Mouse (Mus musculus): ENCODE results near the gene Tubb2b. TPM values are rescaled to one million over a fixed set of nuclear protein-coding genes. Genes with fewer than 3 reads are reported as not detected.

Gene Tubb2b
- 16.3 and 19.8 TPM in 2 replicates for polyA plus RNA-seq (2012; rRNA removed)

DNA sequence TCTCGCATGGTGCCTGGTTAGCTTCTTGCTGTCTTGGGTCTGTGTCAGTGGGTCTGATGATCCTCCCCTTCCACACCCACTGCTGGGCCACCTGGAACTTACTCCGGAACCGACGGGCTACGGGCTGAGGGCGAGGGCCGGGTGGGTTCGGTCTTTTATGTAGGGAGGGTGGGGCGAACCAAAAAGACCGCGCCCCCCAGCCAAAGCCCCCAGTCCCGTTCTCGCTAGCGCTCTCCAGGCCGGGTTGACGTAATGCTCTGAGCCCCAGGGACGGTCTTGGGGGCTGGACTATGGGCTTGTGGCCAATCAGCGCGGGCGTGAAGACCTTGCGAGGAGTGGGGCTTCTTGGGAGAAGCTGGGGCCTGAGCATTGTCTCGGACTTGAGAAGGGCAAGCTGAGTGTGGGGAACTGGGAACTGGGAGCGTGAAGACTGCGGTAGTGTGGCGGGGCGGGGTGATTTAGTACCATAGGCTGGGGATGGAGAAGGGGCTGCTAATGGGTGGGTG, at the start of gene Tubb2b:
Gene Tubb2b, minus strand, starts transcription at position 241 of the 506 bp plus-strand sequence.

DNA sequence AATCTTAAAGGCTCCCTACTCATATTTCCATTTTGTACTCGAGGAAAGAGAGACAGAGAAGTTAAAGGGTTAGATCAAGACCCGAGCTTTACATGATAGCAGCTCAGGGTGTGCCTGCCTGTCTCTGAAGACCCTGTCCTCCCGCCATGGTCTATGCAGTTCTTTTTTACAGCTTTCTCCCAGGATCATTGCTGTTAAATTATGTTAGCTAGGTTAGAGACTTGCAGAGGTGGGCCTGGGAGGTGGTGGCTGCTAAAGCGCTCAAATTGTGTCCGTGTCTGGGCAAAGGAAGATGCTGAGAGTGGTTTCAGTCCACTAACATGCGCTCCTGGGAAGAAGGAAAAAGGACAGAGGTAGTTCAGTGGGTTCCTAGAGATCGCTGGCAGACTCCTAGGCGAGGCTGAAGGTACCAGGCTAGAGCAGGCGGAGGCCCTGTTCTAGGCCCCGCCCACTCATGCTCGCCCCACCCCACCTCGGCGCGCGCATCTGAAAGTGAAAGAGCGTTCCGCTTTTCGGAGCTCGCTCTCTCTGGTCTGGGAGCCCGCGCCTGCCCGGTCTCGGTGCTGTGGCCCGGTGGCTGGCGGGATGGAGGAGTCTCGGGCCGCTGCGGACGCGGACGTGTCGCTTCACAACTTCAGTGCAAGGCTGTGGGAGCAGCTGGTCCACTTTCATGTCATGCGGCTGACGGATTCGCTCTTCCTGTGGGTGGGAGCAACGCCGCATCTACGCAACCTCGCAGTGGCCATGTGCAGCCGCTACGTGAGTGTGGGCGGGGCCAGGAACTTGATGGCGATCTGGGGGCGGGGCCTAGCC, 32.4 kb upstream of the Tubb2b start, which contains the start of gene Psmg4:
Gene Psmg4, plus strand, starts transcription at position 474 of the 813 bp plus-strand sequence.

DNA sequence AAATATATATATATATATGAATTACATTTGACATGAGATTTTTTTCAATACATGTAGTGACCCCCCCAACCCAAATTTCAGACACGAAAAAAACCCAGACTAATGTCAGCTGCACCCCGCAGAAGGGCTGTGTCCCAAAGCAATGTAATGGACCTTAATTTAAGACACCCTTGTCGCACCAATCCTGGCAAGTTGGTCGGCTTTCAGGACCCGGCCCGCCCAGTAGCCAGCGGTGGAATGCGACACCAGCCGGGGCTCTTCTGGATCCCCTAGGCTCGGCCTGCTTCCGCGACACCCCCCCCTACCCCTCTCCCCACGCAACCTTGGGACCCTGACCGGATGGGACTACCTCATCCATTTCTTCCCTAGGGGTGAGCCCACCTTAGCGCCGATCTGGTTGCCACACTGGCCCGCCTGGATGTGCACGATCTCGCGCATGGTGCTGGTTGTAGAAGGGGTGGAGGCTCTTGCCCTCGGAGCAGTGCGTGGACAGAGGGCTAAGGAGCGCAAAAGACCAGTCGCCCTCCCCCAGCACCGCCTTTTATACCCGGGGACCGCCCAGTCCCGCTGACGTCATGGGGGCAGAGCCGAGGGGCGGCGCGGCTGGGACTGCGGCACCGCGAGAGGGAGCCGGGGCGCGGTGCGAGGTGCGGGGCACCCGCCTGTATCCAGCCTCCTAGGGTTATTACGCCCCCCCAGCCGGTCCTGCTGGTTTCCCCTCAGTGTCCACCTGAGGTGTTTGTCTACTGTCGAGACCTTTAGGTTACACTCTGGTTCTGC, 52.6 kb downstream of the Tubb2b start, which contains the start of gene Tubb2a:
Gene Tubb2a, minus strand, starts transcription at position 516 of the 780 bp plus-strand sequence.

Other genes with a start within 250 kb of the Tubb2b start
- gene Serpinb6c, start 224.8 kb downstream of the Tubb2b start, polyA plus RNA-seq (2012; rRNA removed) = not detected in 2 replicates
- 3.2 and 3.5 TPM in 2 replicates for gene Nqo2, start 165.8 kb downstream of the Tubb2b start, polyA plus RNA-seq (2012; rRNA removed)
- gene Ripk1, start 128.1 kb downstream of the Tubb2b start, polyA plus RNA-seq (2012; rRNA removed) = 13.4 and 16.3 TPM in 2 replicates
- 106 and 112 TPM in 2 replicates for gene Serpinb6a, start 127.7 kb downstream of the Tubb2b start, polyA plus RNA-seq (2012; rRNA removed)
- gene Bphl, start 92.9 kb downstream of the Tubb2b start, polyA plus RNA-seq (2012; rRNA removed) = 23.1 and 28.2 TPM in 2 replicates
- gene Tubb2a, start 52.5 kb downstream of the Tubb2b start, polyA plus RNA-seq (2012; rRNA removed) = 149 and 178 TPM in 2 replicates
- gene Psmg4, start 32.5 kb upstream of the Tubb2b start, polyA plus RNA-seq (2012; rRNA removed) = 75.9 and 131 TPM in 2 replicates
- 105 and 108 TPM in 2 replicates for gene Slc22a23, start 214.7 kb upstream of the Tubb2b start, polyA plus RNA-seq (2012; rRNA removed)